Mouse (Mus musculus): ENCODE results near the gene Mogs. TPM values are rescaled to one million over a fixed set of nuclear protein-coding genes. Genes with fewer than 3 reads are reported as not detected.

Gene Mogs
- polyA plus RNA-seq, 1 experiment, result 31.4 TPM

GRCm38 (mm10) chr6:83074979-83075378, 40.3 kb upstream of the Mogs start:
- 0 out of 2 replicates have a peak, but pooled peaks cover 3% of the 10 kb centered on the region for H3K4me1 ChIP-seq (ENCODE audit: control insufficient read depth, insufficient read depth, low read length)
- TF ChIP-seq CTCF (IDR thresholded peaks at IDR 0.05; ENCODE audit: extremely low read depth, insufficient read depth, low read length) (no peak), POLR2A (IDR thresholded peaks at IDR 0.05; ENCODE audit: extremely low read depth, insufficient read depth, low read length) (no peak)
- H3K4me3 ChIP-seq (ENCODE audit: insufficient read depth, low read length), result no peak overlapping the region
- no peak overlapping the region for H3K27ac ChIP-seq (ENCODE audit: insufficient read depth, low read length)

DNA sequence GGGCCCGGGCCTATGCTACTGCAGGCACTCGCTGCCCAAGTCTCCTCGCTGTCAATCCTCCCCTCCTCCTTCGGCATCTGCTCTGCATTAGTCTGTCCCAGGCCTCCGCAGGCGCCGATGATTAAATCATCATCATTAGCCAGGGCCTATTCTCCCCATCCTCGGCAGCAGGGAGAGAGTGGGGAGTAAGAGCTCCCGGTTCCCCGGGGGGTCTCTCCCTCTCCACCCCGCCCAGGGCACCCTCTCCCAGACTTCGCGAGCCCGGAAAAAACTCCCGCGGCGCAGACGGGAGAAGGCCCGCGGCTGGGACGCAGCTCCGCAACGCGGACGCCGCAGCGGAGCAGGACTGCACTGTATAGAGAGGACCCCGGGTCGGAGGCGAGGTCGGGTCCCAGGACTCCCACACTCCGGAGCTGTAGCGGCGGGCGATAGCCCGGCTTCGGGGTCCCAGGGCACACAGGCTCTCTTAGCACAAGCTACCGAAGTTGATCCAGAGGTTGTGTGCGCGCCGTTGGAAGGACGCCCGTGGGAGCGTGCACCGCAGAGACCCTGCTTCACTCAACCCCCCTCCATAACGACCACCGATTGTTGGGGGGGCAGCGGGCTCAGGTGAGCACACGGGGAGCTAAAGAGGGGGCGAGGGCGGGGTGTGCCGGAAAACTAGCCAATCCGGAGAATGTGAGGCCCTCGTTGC, 37.5 kb upstream of the Mogs start, which contains the start of gene Pcgf1:
Gene Pcgf1, plus strand, starts transcription at position 240 of the 694 bp plus-strand sequence.
- Histone ChIP-seq H3K4me3 (ENCODE audit: insufficient read depth, low read length) (peak within 1 kb of the TSS; percentile 60), H3K4me1 (ENCODE audit: control insufficient read depth, insufficient read depth, low read length) (0 out of 2 replicates have a peak, but pooled peaks cover 3% of the 10 kb centered on the region), H3K27ac (ENCODE audit: insufficient read depth, low read length) (peak within 1 kb of the TSS; percentile 75)
- TF ChIP-seq POLR2A (IDR thresholded peaks at IDR 0.05; ENCODE audit: extremely low read depth, insufficient read depth, low read length) (no peak), CTCF (IDR thresholded peaks at IDR 0.05; ENCODE audit: extremely low read depth, insufficient read depth, low read length) (no peak)

GRCm38 (mm10) chr6:83078324-83078858, 36.9 kb upstream of the Mogs start:
- Histone ChIP-seq H3K27ac (ENCODE audit: insufficient read depth, low read length) (peak overlapping the region; percentile 75), H3K4me3 (ENCODE audit: insufficient read depth, low read length) (peak overlapping the region; percentile 60), H3K4me1 (ENCODE audit: control insufficient read depth, insufficient read depth, low read length) (0 out of 2 replicates have a peak, but pooled peaks cover 3% of the 10 kb centered on the region)
- TF ChIP-seq POLR2A (IDR thresholded peaks at IDR 0.05; ENCODE audit: extremely low read depth, insufficient read depth, low read length) (peak; percentile 54), CTCF (IDR thresholded peaks at IDR 0.05; ENCODE audit: extremely low read depth, insufficient read depth, low read length) (0 out of 2 replicates have a peak, but pooled peaks have one; percentile 22)

DNA sequence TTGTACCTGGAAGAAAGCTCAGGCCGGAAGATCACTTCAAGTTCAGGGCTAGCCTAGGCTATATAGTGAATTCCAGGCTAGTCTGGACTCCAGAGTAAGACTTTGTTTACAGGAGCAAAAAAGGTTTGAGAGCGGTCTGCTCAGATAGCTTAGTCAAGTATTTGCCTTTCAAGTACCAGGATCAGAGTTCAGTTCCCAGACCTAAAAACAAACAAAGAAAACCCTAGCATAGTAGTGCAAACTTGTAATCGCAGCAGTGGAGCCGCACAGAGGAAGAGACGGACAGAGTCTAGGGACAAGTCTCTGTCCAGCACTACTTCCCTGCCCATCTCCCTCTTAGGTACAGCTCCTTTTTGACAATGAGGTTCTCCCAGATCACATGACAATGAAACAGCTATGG, 35.1 kb upstream of the Mogs start:
- H3K27ac ChIP-seq (ENCODE audit: insufficient read depth, low read length), result no peak overlapping the region
- no peak for TF ChIP-seq CTCF (IDR thresholded peaks at IDR 0.05; ENCODE audit: extremely low read depth, insufficient read depth, low read length)
- no peak for TF ChIP-seq POLR2A (IDR thresholded peaks at IDR 0.05; ENCODE audit: extremely low read depth, insufficient read depth, low read length)
- H3K4me3 ChIP-seq (ENCODE audit: insufficient read depth, low read length), result no peak overlapping the region
- 0 out of 2 replicates have a peak, but pooled peaks cover 3% of the 10 kb centered on the region for H3K4me1 ChIP-seq (ENCODE audit: control insufficient read depth, insufficient read depth, low read length)

DNA sequence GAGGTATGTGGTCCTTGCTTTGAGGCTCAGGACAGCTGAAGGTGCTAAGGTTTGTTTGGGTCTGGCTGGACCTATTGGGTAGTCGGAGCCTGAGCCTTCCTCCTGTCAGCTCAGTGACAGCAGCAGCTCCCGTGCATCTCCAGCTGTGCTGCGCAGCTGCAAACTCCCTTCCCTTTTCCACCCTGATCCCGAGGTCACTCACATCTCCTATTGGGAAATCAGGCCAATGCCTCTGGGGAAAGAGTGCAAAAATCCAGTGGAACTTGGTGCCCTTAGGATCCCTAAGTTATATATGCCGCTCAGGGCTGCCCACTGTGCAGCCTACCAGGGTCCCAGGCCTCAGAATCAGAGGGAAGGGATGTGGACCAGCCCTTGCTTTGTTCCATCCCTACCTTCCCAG, 31.8 kb upstream of the Mogs start:
- 0 out of 2 replicates have a peak, but pooled peaks cover 3% of the 10 kb centered on the region for H3K4me1 ChIP-seq (ENCODE audit: control insufficient read depth, insufficient read depth, low read length)
- TF ChIP-seq CTCF (IDR thresholded peaks at IDR 0.05; ENCODE audit: extremely low read depth, insufficient read depth, low read length), result no peak
- no peak for TF ChIP-seq POLR2A (IDR thresholded peaks at IDR 0.05; ENCODE audit: extremely low read depth, insufficient read depth, low read length)
- no peak overlapping the region for H3K4me3 ChIP-seq (ENCODE audit: insufficient read depth, low read length)
- H3K27ac ChIP-seq (ENCODE audit: insufficient read depth, low read length), result no peak overlapping the region

DNA sequence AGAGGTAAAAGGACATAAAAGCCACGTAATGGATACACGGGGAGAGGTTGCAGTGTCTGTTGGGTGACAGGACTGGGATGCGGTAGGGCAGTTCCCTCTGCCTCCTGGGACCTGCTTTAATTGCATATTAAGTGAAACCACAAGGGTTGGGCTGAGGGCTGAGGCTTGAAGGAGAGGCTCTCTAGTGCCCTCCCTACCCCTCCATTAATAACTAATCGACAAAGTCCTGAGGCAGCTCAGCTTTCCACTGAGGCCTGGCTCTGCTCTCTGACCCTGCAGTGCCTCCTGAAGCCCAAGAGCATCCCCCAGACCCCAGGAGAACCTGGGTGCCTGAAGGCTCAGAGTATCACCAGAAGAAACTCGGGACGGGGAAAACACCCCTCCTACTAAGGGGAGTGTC, 30.8 kb upstream of the Mogs start:
- H3K4me1 ChIP-seq (ENCODE audit: control insufficient read depth, insufficient read depth, low read length), result no peaks in the 10 kb centered on the region
- no peak overlapping the region for H3K27ac ChIP-seq (ENCODE audit: insufficient read depth, low read length)
- no peak overlapping the region for H3K4me3 ChIP-seq (ENCODE audit: insufficient read depth, low read length)
- TF ChIP-seq POLR2A (IDR thresholded peaks at IDR 0.05; ENCODE audit: extremely low read depth, insufficient read depth, low read length) (no peak), CTCF (IDR thresholded peaks at IDR 0.05; ENCODE audit: extremely low read depth, insufficient read depth, low read length) (no peak)

GRCm38 (mm10) chr6:83086121-83087035, 28.9 kb upstream of the Mogs start, which contains the start of gene Lbx2:
TSS of gene Lbx2 (plus strand) at chr6:83086367.
- Histone ChIP-seq H3K4me3 (ENCODE audit: insufficient read depth, low read length) (no peak within 1 kb of the TSS; the same call in 1 of the 2 replicates), H3K27ac (ENCODE audit: insufficient read depth, low read length) (no peak within 1 kb of the TSS), H3K4me1 (ENCODE audit: control insufficient read depth, insufficient read depth, low read length) (no peaks in the 10 kb centered on the region)
- TF ChIP-seq CTCF (IDR thresholded peaks at IDR 0.05; ENCODE audit: extremely low read depth, insufficient read depth, low read length), result no peak
- TF ChIP-seq POLR2A (IDR thresholded peaks at IDR 0.05; ENCODE audit: extremely low read depth, insufficient read depth, low read length), result no peak

DNA sequence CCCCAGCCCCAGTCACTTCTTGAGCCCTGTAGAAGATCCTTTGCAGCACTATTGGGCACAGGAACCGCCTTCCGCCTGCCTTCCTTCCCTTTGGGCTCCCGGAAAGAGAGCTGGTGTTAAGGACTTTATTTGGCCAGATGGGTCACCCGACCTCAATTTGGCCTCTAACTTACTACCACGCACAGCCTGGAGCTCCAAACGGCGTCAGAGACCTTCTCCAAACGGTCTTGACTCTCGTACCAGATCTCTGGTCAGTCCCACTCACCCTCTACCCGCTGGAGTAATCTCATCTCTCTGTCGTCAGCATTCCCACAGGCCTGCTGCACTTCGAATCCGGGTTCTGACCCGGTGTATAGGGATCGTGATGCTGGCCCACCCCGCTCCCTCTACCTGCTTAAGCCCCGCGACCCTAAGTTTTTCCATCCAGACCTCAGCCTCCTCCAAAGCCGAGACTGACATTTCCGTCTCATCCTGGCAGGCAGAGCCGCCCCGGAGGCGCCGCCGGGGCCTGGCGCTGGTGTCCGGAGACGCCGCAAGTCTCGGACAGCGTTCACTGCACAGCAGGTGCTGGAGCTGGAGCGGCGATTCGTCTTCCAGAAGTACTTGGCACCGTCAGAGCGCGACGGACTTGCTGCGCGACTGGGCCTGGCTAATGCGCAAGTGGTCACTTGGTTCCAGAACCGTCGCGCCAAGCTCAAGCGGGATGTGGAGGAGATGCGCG, 27.9 kb upstream of the Mogs start:
- TF ChIP-seq CTCF (IDR thresholded peaks at IDR 0.05; ENCODE audit: extremely low read depth, insufficient read depth, low read length), result no peak
- TF ChIP-seq POLR2A (IDR thresholded peaks at IDR 0.05; ENCODE audit: extremely low read depth, insufficient read depth, low read length), result no peak
- Histone ChIP-seq H3K4me3 (ENCODE audit: insufficient read depth, low read length) (no peak overlapping the region; the same call in 1 of the 2 replicates), H3K27ac (ENCODE audit: insufficient read depth, low read length) (no peak overlapping the region), H3K4me1 (ENCODE audit: control insufficient read depth, insufficient read depth, low read length) (no peaks in the 10 kb centered on the region)

DNA sequence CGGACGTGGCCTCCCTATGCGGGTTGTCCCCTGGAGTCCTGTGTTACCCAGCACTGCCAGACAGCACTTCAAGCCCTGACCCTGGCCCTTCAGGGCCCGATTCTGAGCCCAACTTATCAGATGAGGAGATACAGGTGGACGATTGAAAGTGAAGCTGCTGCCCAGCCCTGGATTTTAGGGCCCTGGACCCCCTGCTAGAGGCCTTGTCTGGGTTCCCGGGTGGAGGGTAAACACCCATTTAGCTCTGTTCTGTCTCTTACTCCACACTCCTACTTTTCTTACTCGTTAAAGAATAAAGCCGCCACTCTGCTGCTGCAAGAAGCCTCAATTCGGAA, 27.4 kb upstream of the Mogs start:
- Histone ChIP-seq H3K4me3 (ENCODE audit: insufficient read depth, low read length) (no peak overlapping the region), H3K27ac (ENCODE audit: insufficient read depth, low read length) (no peak overlapping the region), H3K4me1 (ENCODE audit: control insufficient read depth, insufficient read depth, low read length) (no peaks in the 10 kb centered on the region)
- TF ChIP-seq POLR2A (IDR thresholded peaks at IDR 0.05; ENCODE audit: extremely low read depth, insufficient read depth, low read length), result no peak

All from cortical plate, adult 2 months (tissue).